Mouse (Mus musculus) layer of hippocampus, adult 9-11 months (tissue): ENCODE measurements at regions not wholly inside any gene's neighbourhood (a gene's known extent, or its start where the extent isn't known, plus 50 kb on each side); places are given as distances from the start of the nearest gene placed in this dataset.
"Not testable (repeated sequence)": the region's sequence is repeated elsewhere in the genome, so short reads cannot be mapped to it uniquely, and the experiment has no call there.

Source experiments
- DNase-seq: peaks from one replicate; pipeline ENCODE4 v3.0.0; 2022

DNA sequence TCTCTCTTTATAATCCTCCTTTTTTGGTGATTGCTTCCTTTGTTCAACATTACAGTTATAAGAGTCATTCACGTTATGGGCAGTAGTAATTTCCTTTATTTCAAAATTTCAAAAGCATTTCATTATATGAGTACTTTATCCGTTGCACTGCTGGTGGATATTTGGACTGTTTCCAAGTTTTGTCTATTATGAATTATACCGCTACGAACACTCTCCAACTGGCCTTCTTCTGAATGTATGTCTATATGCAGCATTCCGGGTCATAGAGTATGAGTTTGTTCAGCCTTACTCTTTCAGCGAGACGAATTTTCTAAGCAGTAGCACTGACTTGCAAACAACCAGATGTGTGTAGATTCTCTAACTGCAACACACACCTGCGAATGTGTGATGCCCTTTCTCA, 57.8 kb downstream of the Dusp6 start:
- no peak for DNase-seq

DNA sequence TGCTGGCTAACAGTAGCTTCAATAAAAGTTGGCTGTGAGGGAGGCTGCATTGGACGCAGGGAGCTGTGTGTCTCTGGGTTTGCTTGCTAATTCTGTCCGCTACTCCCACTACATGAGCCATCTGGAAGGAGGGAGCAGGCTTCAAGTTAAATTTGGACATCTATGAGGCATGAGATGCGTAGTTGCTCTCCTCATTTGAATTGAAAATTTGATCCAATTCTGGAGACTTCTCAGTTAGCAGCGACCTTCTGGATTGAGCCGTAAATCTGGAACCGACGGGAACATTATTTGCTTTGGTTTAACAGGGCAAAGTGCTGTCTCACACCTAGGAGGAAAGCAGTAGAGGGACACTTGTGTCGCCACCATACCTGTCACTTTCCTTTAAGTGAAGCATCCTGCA, 60.3 kb downstream of the Dusp6 start:
- peak; percentile 80 for DNase-seq

- no peak for DNase-seq
Observed at GRCm38 (mm10) chr10:99327501-99327900, 64.5 kb downstream of the Dusp6 start.

GRCm38 (mm10) chr10:99328568-99328967, 65.5 kb downstream of the Dusp6 start:
- no peak for DNase-seq

GRCm38 (mm10) chr10:99329469-99329868, 66.4 kb downstream of the Dusp6 start:
- no peak for DNase-seq

- DNase-seq = no peak
Observed at GRCm38 (mm10) chr10:99330519-99330918, 67.5 kb downstream of the Dusp6 start.

GRCm38 (mm10) chr10:99331876-99332275, 68.8 kb downstream of the Dusp6 start:
- no peak for DNase-seq

- no peak for DNase-seq
Observed at GRCm38 (mm10) chr10:99333831-99334230, 70.8 kb downstream of the Dusp6 start.

- no peak for DNase-seq
Observed at GRCm38 (mm10) chr10:99336091-99336490, 73.1 kb downstream of the Dusp6 start.

DNA sequence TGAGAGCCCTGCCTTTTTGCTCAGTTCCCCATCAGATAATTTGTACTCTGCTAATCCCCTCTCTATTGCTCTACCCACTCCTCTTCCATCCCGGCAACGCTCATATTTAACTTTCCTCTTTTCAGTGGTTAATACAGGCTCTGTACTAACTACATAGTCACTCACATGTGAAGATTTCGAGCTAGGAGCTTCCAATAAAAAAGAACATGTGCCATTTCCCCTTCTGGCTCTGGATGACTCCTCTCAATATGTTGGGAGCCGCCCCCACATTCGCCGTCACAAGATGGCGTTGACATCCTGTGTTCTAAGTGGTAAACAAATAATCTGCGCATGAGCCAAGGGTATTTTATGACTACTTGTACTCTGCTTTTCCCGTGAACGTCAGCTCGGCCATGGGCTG, 75.8 kb downstream of the Dusp6 start:
- DNase-seq = not testable (repeated sequence)

- peak; percentile 69 for DNase-seq
Observed at GRCm38 (mm10) chr10:99339291-99339912, 76.4 kb downstream of the Dusp6 start.

GRCm38 (mm10) chr10:99340057-99340456, 77.0 kb downstream of the Dusp6 start:
- DNase-seq = not testable (repeated sequence)

DNA sequence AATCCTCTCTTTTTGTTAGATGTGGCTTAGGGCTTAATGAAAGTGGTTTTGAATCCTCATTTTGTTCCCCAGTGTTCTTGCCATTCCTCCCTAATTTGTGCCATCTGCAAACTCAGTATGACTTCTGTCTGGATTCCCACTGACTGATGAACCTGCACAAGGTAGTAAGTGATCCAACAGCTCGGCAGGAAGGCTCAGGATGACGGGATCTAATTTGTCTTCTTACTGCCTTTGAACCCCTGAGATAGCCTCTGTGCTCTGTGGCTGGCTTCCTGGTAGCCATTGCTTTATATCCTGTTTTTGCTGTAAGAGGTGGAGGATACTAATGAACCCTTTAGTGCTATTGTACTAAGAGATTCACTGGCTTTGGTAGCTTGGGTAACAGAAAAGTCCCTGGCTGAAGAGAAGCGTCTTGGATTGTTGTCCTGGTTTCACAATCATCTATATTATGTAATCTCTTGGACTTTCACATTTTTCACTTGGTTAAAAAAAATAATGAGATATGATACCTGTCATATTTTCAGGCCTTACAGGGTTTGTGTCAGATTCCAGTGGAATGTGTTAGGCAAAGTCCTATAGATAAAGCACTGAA, 86.2 kb downstream of the Dusp6 start:
- DNase-seq = no peak

DNA sequence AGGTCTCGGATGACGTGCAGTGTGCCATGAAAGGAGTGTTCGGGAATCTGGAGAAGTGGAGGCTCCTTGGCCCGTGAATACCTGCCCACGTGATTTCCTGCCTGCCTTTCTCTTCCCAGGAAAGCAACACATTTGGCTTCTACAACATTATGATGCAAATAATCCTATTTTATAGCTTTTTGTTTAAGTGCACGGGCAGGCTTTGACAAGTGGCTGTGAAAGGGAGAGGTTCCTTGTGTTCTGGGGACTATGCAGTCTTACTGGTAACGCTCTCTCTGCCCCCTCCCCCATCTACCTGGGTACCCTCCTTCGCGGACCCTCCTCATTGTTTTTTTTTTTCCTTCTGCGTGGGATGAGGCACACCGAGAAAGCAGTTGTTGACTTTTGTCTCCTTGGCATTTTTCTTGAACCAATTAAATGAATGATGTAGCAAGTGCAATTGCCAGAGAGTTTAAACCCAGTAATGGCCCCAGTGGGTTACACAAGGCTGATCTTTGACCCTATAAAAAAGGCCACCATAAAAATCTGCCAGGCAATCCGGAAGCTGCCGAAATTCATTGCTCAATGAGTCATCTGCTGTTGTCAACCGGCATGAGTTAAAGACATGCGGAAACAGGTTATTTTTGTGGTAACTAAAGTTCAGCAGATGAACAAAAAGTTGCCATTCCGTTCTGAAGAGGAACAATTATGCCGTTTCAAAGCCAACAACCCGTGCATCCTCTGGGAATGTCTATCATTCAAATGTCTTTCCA, 90.7 kb downstream of the Dusp6 start:
- DNase-seq = peak; percentile 15

- DNase-seq = no peak
Observed at GRCm38 (mm10) chr10:99354352-99354751, 91.3 kb downstream of the Dusp6 start.

GRCm38 (mm10) chr10:99355303-99355702, 92.3 kb downstream of the Dusp6 start:
- DNase-seq = no peak

GRCm38 (mm10) chr10:99356221-99356620, 93.2 kb downstream of the Dusp6 start:
- no peak for DNase-seq

- DNase-seq = no peak
Observed at GRCm38 (mm10) chr10:99356883-99357282, 93.9 kb downstream of the Dusp6 start.

GRCm38 (mm10) chr10:99357347-99357746, 94.3 kb downstream of the Dusp6 start:
- no peak for DNase-seq

- DNase-seq = no peak
Observed at GRCm38 (mm10) chr10:99358256-99358655, 95.2 kb downstream of the Dusp6 start.

- no peak for DNase-seq
Observed at GRCm38 (mm10) chr10:99359439-99359866, 96.4 kb downstream of the Dusp6 start.

DNA sequence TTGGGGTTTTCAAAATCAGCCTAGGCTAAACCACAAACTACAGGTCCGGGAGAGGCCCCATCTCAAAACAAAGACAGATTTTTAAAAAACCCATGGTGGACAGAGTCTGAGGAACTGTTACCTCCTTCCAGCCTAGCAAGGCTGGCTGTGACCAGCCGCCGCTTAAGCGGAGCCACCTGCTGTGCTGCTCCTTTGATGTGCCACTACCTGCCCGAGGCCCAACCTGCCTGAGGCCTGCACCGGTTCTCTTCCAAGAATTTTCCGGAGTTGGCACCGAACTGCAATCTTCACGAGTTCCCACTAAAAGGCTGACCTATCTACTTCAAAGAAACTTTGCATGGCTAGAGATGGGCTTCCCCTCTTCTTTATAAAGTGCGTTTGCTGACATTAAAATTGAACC, 97.6 kb downstream of the Dusp6 start:
- not testable (repeated sequence) for DNase-seq

DNA sequence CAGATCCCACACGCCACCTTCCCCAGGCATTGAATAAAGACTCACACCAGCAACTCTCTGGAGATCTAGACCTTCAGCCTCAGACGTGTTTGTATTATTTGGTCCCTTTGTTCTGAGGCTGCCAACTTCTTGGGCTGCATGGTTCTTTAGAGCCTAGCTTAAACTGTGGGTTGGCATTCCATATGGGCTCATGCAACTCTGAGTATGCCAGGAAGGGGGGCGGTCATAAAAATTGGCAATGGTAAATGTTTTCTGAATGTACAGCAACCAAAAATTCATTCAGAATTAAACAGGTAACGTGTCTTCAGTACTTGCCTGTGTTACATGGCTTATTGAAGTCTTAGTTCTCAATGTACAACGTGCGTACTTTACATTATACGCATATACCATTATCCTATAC, 103.1 kb downstream of the Dusp6 start:
- peak; percentile 27 for DNase-seq

GRCm38 (mm10) chr10:99367757-99368156, 104.7 kb downstream of the Dusp6 start:
- DNase-seq = peak; percentile 14
